Mouse (Mus musculus): ENCODE results near the gene Idnk.

Gene Idnk

GRCm38 (mm10) chr13:58147760-58148159 is 9.7 kb upstream of the Idnk start:
- no peak for DNase-seq

- DNase-seq, result peak; percentile 71 to 80
These were observed 9.1 kb upstream of the Idnk start for GRCm38 (mm10) chr13:58148256-58148831.

- peak; percentile 23 to 45 for DNase-seq
These were observed 8.4 kb upstream of the Idnk start for GRCm38 (mm10) chr13:58149033-58149558.

GRCm38 (mm10) chr13:58149629-58150028 is 7.8 kb upstream of the Idnk start:
- DNase-seq, result no peak

- no peak for DNase-seq
These were observed 7.0 kb upstream of the Idnk start for GRCm38 (mm10) chr13:58150442-58150841.

- no peak for DNase-seq
These were observed 1.4 kb upstream of the Idnk start for GRCm38 (mm10) chr13:58156031-58156430.

GRCm38 (mm10) chr13:58157036-58157435 is 413 bp upstream of the Idnk start:
- no peak for DNase-seq

- peak; percentile 94 to 95 for DNase-seq
These were observed 857 bp downstream of the Idnk start for GRCm38 (mm10) chr13:58158099-58158912.

GRCm38 (mm10) chr13:58160761-58161160 is 3.3 kb downstream of the Idnk start:
- no peak for DNase-seq

- no peak for DNase-seq
These were observed 5.9 kb downstream of the Idnk start for GRCm38 (mm10) chr13:58163343-58163742.

- no peak for DNase-seq
These were observed 10.7 kb downstream of the Idnk start for GRCm38 (mm10) chr13:58168119-58168518.

- no peak for DNase-seq
These were observed 18.7 kb downstream of the Idnk start for GRCm38 (mm10) chr13:58176105-58176504.

- DNase-seq, result peak; percentile 96 to 98
These were observed 20.2 kb downstream of the Idnk start for GRCm38 (mm10) chr13:58177511-58178208.

- no peak for DNase-seq
These were observed 24.4 kb downstream of the Idnk start for GRCm38 (mm10) chr13:58181607-58182551.

- DNase-seq, result no peak
These were observed 26.7 kb downstream of the Idnk start for GRCm38 (mm10) chr13:58184111-58184510.

GRCm38 (mm10) chr13:58186281-58186680 is 28.8 kb downstream of the Idnk start:
- DNase-seq, result no peak

- no peak for DNase-seq
These were observed 30.3 kb downstream of the Idnk start for GRCm38 (mm10) chr13:58187751-58188150.

GRCm38 (mm10) chr13:58188412-58188811 is 31.0 kb downstream of the Idnk start:
- peak; percentile 94 for DNase-seq

- no peak for DNase-seq
These were observed 32.0 kb downstream of the Idnk start for GRCm38 (mm10) chr13:58189473-58189872.

GRCm38 (mm10) chr13:58191516-58191915 is 34.1 kb downstream of the Idnk start:
- no peak for DNase-seq

GRCm38 (mm10) chr13:58192146-58192545 is 34.7 kb downstream of the Idnk start:
- no peak for DNase-seq

- DNase-seq, result no peak
These were observed 35.8 kb downstream of the Idnk start for GRCm38 (mm10) chr13:58193221-58193620.
